Mouse (Mus musculus) bone marrow, adult 2 months (tissue): ENCODE measurements around the gene Abtb1.

Source experiments
- CTCF ChIP-seq: fragments of 200-500 bp; IDR thresholded peaks from 2 replicates; pipeline ENCODE4 v1.5.1; 2011; ENCODE audit warnings: low read length, control low read depth; ENCODE audit not compliant: control insufficient read depth, insufficient read depth
- POLR2A ChIP-seq: fragments of 200-500 bp; IDR thresholded peaks from 2 replicates; pipeline ENCODE4 v1.6.1; 2011; ENCODE audit warnings: low read depth, mild to moderate bottlenecking, control low read depth, low read length, borderline replicate concordance; ENCODE audit not compliant: control insufficient read depth

GRCm38 (mm10) chr6:88884195-88884594, 42.4 kb upstream of the Abtb1 start:
- TF ChIP-seq CTCF: no peak
- no peak for TF ChIP-seq POLR2A
